Mouse (Mus musculus) lung, embryonic 14.5 days (tissue): ENCODE measurements at regions not wholly inside any gene's neighbourhood (a gene's known extent, or its start where the extent isn't known, plus 50 kb on each side); places are given as distances from the start of the nearest gene placed in this dataset.
"Not testable (repeated sequence)": the region's sequence is repeated elsewhere in the genome, so short reads cannot be mapped to it uniquely, and the experiment has no call there.

Experiments
- ATAC-seq: fragments of 200-750 bp; cut with Nextera tagmentation; 2 replicates; pipeline ENCODE4 v1.8.0; 2017; ENCODE audit warnings: mild to moderate bottlenecking, moderate TSS enrichment, moderate library complexity; ENCODE audit not compliant: insufficient read depth
- DNase-seq: peaks from one replicate; pipeline ENCODE4 v3.0.0-alpha.2; 2015
- H3K27ac ChIP-seq: fragments of 300-500 bp; sonication (generic); 2 replicates; pipeline ENCODE4 v1.5.1; 2014; ENCODE audit warnings: low read depth, mild to moderate bottlenecking, moderate library complexity
- H3K27me3 ChIP-seq: fragments of 300-500 bp; sonication (generic); 2 replicates; pipeline ENCODE4 v1.6.1; 2014; ENCODE audit warnings: low read length, control low read depth; ENCODE audit not compliant: insufficient read depth
- H3K36me3 ChIP-seq: fragments of 300-500 bp; sonication (generic); 2 replicates; pipeline ENCODE4 v1.6.1; 2014; ENCODE audit warnings: control low read depth; ENCODE audit not compliant: insufficient read depth
- H3K4me1 ChIP-seq: fragments of 300-500 bp; sonication (generic); 2 replicates; pipeline ENCODE4 v1.6.1; 2014; ENCODE audit warnings: antibody characterized with exemption, control low read depth; ENCODE audit not compliant: insufficient read depth
- H3K4me2 ChIP-seq: fragments of 300-500 bp; sonication (generic); 2 replicates; pipeline ENCODE4 v1.6.1; 2014; ENCODE audit warnings: mild to moderate bottlenecking
- H3K4me3 ChIP-seq: fragments of 300-500 bp; sonication (generic); 2 replicates; pipeline ENCODE4 v1.5.1; 2014; ENCODE audit warnings: low read depth, low read length
- H3K9ac ChIP-seq: fragments of 300-500 bp; sonication (generic); 2 replicates; pipeline ENCODE4 v1.6.1; 2014
- H3K9me3 ChIP-seq: fragments of 300-500 bp; sonication (generic); 2 replicates; pipeline ENCODE4 v1.6.1; 2016; ENCODE audit warnings: low read depth, low read length, control low read depth
- CTCF ChIP-seq: IDR thresholded peaks from 2 replicates; pipeline ENCODE4 v1.5.1; 2016; ENCODE audit warnings: antibody characterized with exemption, low read depth
- WGBS: fragments of 180-500 bp; shearing (Covaris S2); extraction: QIAGEN DNeasy Blood & Tissue Kit; methylation state at CpG from one replicate; pipeline ENCODE4 v1.1.7; 2014; 5-methylcytosine and 5-hydroxymethylcytosine counted together

DNA sequence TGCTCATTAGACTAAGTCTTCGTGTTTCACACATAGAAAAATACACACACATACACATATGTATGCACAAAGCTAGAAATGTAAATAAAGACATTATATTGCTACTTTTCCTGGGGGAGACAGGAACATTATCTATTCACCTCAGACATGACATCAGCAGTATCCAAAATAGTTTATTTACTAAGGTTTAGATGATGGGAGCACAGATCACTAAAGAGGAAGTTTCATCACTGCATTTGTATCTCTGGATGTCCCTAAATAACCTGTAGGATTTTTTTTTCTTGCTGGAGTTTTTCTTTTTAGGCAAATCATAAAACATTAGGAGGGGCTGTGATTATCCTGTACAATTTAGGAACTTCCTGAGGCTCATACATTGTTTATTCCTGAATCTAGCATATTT is 576.1 kb upstream of the Gje1 start:
- no peak overlapping the region for H3K4me3 ChIP-seq
- H3K9me3 ChIP-seq: no peaks in the 10 kb centered on the region
- WGBS: 67% methylated on average over 1 of the region's 1 CpGs
- H3K4me1 ChIP-seq: no peaks in the 10 kb centered on the region
- no peak overlapping the region for H3K9ac ChIP-seq
- no peaks in the 10 kb centered on the region for H3K27me3 ChIP-seq
- H3K27ac ChIP-seq: no peak overlapping the region
- TF ChIP-seq CTCF: no peak
- ATAC-seq: no peak
- DNase-seq: no peak
- no peak overlapping the region for H3K4me2 ChIP-seq
- H3K36me3 ChIP-seq: no peaks in the 10 kb centered on the region

DNA sequence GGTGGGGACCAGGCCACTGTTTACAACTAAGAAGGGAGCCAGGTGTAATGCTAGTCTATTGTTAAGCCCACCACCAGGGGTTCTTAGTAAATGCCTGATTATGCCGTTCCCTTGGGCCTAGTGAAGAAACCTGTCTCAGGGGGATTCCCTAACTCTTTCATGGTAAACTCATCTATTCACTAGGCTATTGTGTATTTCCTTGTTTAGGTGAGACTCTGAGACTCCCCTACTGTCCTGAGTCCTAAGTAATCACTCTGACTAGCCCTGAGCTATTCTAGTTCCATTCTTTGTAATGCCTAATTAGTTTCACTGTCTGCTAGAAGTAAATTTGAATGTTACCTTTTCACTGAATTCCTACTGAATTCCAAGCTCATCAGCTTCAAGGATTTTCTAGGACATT is 545.3 kb upstream of the Gje1 start:
- H3K4me1 ChIP-seq, DNase-seq, H3K36me3 ChIP-seq, H3K9ac ChIP-seq, H3K27me3 ChIP-seq, H3K9me3 ChIP-seq, H3K4me2 ChIP-seq, H3K27ac ChIP-seq, ATAC-seq, H3K4me3 ChIP-seq: not testable (repeated sequence)
- 54% methylated on average over 1 of the region's 1 CpGs for WGBS

DNA sequence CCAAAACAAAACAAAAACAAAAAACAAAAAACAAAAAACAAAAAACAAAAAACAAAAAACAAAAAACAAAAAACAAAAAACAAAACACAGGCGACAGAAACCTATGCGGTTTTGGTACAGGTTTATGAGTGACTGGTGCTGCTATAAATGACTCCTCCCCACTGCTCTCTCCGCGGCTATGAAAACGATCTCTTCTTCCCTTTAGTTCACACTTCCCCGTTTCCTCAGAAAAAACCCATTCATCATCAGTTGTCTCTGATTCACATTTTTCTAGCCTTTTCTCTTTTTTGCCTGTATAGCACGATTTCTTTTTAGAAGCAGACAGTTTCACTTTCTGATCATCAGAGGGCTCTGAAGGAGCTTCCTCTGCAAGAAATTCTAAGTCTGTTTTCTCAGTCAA is 544.3 kb upstream of the Gje1 start:
- not testable (repeated sequence) for H3K9ac ChIP-seq, H3K36me3 ChIP-seq, ATAC-seq, H3K4me2 ChIP-seq, H3K27ac ChIP-seq, H3K9me3 ChIP-seq, H3K4me1 ChIP-seq, H3K4me3 ChIP-seq, DNase-seq, H3K27me3 ChIP-seq
- WGBS: 58% methylated on average over 7 of the region's 7 CpGs

DNA sequence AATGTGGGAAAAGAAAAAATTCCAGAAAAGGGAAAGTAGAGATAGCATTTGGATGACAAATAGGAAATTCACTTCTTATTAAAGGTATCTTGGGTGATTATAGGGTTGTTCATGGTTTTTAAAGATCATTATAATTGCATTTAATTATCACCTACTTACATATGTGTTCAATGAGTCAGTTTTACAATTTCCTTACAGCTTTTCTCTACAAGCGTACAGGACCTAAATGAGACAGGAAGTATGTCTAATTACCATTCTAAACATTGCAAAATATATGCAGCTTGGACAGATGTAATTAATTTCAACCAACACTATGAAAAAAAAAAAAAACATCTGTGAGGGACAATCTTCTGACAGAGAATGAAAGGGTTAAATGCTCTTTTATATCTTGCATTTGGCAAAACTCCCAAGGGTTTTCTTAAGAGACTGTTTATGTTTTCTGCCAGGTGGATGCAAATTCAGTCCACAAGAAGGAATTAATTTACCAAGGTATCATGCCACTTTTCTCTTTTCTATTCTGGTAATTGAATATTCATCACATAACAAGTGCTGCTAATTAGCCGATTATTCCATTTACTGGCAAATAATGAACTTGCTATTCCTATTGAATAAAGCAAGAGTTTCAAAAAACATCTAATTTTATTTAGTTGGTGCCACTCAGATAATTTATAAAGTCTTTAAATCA is 531.5 kb upstream of the Gje1 start:
- H3K4me1 ChIP-seq: no peaks in the 10 kb centered on the region
- no peaks in the 10 kb centered on the region for H3K9me3 ChIP-seq
- WGBS: 69% methylated on average over 2 of the region's 2 CpGs
- H3K4me3 ChIP-seq: no peak overlapping the region
- H3K36me3 ChIP-seq: no peaks in the 10 kb centered on the region
- ATAC-seq (no peak), DNase-seq (no peak)
- no peak for TF ChIP-seq CTCF
- H3K9ac ChIP-seq: no peak overlapping the region
- no peak overlapping the region for H3K4me2 ChIP-seq
- H3K27ac ChIP-seq: no peak overlapping the region
- no peaks in the 10 kb centered on the region for H3K27me3 ChIP-seq

DNA sequence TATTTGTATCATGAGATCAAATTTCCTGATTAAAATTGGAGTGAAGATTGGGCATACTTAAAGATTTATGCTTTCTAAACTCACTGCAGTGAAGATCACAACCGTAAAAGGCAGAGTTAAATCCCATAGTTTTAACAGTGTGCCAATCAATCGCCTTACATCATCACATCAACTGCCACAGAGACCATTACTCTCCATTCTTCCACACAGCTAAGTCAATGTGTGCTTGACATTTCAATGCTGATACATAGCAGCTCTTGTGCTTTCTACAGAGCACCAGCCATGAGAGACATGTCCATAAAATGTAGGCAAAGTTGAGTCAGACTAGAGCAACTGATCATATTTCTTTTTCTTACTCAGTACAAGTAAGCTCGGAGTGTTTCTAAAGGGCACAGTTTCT is 530.9 kb upstream of the Gje1 start:
- no peaks in the 10 kb centered on the region for H3K36me3 ChIP-seq
- H3K4me3 ChIP-seq: no peak overlapping the region
- no peak for TF ChIP-seq CTCF
- DNase-seq (no peak), ATAC-seq (no peak)
- no peaks in the 10 kb centered on the region for H3K9me3 ChIP-seq
- no peaks in the 10 kb centered on the region for H3K27me3 ChIP-seq
- H3K27ac ChIP-seq: no peak overlapping the region
- H3K4me2 ChIP-seq: no peak overlapping the region
- no peaks in the 10 kb centered on the region for H3K4me1 ChIP-seq
- WGBS: 90% methylated on average over 3 of the region's 3 CpGs
- H3K9ac ChIP-seq: no peak overlapping the region

DNA sequence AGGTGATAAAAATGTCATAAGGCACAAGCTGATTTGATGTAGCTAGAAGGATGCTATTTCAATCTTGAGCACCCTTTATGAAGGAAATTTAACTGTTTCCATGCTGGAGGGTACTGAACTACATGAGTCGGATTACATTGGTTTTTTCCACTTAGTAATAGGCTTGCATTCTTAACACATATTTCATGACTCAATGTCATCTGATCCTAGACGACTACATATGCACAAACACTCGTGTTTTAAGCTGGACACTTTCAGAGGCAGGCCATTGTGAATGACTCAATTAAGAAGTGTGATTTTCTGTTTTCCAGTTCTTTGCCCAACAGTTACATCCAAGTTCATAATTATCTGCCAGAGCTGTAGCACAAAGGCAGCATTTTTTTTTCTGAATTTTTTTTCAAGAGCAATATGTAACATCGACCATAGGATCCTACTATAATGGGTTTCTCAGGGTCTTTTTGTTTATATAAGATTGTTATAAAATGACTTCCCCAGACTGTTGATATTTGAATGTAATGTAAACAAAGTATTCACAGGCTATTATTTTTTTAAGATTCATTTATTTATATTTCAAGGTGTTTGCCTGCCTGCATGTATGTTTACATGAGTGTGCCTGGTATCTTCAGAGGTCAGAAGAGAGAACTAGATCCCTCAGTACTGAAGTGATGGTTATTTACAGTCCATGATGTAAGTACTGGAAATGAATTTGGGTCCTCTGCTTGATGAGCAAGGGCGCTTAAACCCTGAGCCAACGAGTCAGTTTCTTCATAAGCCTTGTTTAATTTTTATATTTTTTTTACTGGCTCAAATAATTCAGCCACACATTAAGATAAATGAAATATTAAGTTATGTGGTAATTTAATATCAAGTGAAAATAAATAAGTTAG is 526.6 kb upstream of the Gje1 start:
- DNase-seq (peak; percentile 42), ATAC-seq (peak; percentile 80; the same call in 1 of the 2 replicates)
- H3K4me1 ChIP-seq: no peaks in the 10 kb centered on the region
- H3K4me3 ChIP-seq: no peak overlapping the region
- H3K27ac ChIP-seq: no peak overlapping the region
- no peak overlapping the region for H3K4me2 ChIP-seq
- H3K9me3 ChIP-seq: no peaks in the 10 kb centered on the region
- no peak overlapping the region for H3K9ac ChIP-seq
- no peaks in the 10 kb centered on the region for H3K36me3 ChIP-seq
- TF ChIP-seq CTCF: no peak
- 30% methylated on average over 6 of the region's 6 CpGs for WGBS
- no peaks in the 10 kb centered on the region for H3K27me3 ChIP-seq

DNA sequence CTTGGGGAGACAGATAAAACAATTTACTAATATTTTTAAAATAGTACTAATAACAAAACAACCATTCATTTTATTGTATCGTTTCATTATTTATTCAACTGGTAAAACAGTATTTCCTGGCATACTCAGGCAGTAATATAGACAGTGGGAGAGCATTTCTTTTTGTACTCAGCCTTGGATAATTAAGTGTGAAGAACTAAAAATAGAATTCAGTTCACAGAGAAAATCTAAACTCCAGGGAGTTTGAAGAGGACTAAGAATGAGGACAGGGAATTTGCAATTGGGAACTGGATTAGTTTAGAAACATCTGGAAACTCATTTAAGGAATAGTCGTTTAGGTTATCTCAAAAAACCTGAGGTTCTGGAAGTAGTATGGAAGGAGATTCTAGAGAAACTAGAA is 525.4 kb upstream of the Gje1 start:
- ATAC-seq (no peak), DNase-seq (peak; percentile 40)
- H3K27me3 ChIP-seq: no peaks in the 10 kb centered on the region
- H3K4me1 ChIP-seq: no peaks in the 10 kb centered on the region
- H3K9ac ChIP-seq: no peak overlapping the region
- H3K27ac ChIP-seq: no peak overlapping the region
- H3K9me3 ChIP-seq: no peaks in the 10 kb centered on the region
- no peak for TF ChIP-seq CTCF
- 27% methylated on average over 2 of the region's 2 CpGs for WGBS
- no peak overlapping the region for H3K4me3 ChIP-seq
- H3K4me2 ChIP-seq: no peak overlapping the region
- H3K36me3 ChIP-seq: no peaks in the 10 kb centered on the region
